Mouse (Mus musculus) thymus, postnatal 4 days (tissue): ENCODE results near the gene Sbno2.

Experiments
- DNase-seq: peaks from one replicate; pipeline ENCODE4 v3.0.0; 2021

Sbno2 gene

GRCm38 (mm10) chr10:80087483-80087882 is 17.9 kb downstream of the Sbno2 start:
- DNase-seq = no peak

DNA sequence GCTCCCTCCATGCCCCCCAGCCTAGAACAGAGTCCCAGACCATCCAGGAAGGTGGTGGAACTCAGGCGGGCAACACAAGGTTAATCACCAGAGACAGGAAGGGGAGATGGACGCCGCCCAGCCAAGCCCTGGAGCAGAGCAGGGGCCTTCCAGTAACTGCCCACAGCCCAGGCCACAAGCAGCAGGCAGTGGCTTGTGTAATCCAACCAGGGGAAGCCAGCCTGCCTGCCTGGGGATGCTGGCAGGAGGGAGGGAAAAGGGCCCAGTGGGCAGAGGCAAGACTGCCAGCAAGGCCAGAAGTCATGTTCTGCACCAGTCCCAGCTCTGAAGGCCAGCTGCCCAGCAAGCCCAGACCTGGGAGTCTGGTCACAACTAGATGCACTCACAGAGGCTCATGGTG is 18.5 kb downstream of the Sbno2 start:
- DNase-seq = no peak

- DNase-seq = no peak
Observed at GRCm38 (mm10) chr10:80084817-80085487, 20.4 kb downstream of the Sbno2 start.

DNA sequence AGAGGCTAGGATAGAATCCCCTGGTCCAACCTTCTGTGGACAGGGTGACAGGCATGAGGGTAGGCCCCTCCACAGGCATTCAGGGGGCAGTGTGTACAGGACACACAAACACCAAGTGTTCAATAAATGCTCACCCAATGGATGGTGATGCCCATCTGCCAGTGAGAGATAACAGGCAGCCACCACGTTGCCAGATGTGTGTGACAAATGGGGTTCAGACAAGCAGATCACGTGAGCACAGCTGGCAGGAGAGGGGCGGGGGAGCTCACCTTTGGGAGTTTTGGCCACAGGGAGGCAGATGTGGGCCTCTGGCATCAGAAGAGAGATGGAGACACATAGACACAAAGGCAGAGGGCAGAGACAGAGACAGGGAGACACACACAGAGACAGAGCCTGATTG is 24.3 kb downstream of the Sbno2 start:
- DNase-seq = no peak

DNA sequence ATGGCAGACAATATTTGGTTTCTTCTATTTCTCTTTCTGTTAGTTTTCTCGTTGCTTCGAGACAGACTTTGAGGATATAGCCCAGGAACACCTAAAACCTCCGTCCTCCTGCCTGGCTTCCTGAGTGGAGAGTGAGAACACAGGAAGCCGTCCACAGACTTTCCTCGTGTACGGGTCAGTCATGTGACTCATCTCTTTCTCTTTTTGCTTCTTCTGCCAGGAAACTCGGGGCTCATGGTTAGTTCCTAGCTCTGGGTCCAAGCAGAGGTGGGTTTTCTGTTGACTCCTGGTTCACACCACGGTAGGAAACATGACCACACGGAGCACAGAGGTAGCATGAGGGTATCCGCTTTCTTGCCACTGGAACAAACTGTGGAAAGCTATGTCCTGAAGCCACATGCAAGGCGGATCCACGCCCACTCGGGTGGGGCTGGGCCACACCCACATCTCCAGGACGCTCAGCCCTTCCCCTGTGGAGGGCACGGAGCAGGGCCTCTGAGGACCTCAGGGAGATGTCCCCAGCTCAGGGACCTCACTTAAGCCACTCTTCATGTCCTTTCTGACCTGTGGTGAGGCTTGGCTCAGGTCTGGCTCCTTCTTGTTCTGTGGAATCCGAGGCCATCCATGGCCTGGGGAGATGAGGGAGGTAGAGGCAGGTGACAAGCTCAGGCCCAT is 24.8 kb downstream of the Sbno2 start:
- DNase-seq = no peak

- DNase-seq = no peak
Observed at GRCm38 (mm10) chr10:80078366-80078765, 27.0 kb downstream of the Sbno2 start.

DNA sequence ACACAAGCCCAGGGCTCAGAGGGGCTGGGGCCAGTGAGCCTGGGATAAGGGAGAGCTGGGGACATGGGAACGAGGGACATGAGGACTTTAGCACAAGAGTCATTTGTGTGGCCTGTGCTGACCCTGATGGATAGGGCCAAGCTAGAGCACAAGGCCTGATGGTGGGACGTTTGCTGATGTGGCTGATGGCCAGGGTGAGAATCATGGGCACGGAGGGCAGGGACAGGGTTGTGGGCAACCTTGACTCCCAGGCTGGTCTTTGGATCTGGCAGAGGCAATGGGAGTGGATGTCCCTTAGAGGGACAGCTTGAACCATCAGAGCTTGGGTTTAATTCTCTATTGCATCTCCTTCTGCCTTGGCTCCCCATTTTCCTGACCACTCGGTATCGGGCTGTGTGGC is 28.1 kb downstream of the Sbno2 start:
- DNase-seq = no peak

GRCm38 (mm10) chr10:80076386-80076785 is 29.0 kb downstream of the Sbno2 start:
- DNase-seq = no peak

DNA sequence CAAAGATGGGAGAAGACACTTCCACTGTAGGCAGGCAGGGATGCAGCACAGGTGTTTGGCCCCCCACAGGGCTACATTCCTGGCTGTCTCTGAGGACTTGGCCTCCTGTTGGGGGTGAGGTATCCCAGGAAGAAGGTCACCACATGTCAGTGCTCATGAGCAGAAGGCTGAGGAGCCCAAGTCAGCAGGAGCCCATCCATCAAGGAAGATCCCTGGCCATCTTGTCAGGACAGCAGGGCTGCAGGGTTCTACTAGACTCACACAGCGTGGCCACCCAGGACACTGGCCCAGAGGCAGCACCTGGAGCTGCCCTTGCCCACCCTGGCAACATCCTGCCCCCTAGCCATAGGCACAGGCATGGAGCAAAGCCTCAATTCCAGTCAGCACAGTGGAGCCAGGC is 29.4 kb downstream of the Sbno2 start:
- no peak for DNase-seq

GRCm38 (mm10) chr10:80074813-80075601 is 30.4 kb downstream of the Sbno2 start:
- peak; percentile 78 for DNase-seq

DNA sequence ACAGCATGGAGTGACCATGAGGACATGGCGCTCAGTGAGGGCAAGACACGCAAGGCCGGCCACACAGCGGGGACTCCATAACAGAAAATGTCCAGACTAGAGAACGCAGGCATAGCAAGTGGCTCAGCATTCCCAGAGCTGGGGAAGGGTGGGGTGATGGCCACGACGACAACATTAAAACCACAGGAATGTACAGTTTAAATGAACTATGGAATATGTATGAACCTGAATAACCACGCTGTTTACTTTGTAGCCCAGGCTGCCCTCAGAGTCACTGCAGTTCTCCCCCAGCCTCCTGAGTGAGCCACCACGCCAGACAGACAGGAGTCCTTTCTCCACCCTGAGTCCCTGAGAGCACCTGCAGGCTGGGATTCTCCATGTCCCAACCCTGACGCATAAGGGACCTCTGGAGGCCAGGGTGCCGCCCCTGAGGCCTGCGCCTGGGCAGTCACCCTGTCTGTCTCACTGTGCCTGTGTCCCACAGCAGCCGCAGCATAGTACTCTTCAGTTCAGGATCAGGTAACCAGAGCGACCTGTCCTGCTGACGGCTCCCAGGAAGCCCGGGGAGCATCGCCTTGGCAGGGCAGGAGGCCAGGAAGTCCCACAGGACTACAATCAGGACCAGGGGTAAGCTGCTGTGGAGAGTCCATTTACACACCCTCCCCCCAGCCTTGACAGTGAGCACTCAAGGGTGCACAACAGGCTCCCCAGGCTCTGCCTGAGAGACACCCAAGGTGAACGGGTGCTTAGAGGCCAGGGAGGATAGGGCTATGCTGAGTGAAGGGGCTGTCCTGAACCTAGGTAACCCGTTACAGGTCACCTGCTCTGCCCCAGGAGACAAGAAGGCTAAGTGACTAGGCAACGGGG is 32.5 kb downstream of the Sbno2 start:
- DNase-seq = no peak

GRCm38 (mm10) chr10:80071516-80071900 is 33.9 kb downstream of the Sbno2 start:
- no peak for DNase-seq

DNA sequence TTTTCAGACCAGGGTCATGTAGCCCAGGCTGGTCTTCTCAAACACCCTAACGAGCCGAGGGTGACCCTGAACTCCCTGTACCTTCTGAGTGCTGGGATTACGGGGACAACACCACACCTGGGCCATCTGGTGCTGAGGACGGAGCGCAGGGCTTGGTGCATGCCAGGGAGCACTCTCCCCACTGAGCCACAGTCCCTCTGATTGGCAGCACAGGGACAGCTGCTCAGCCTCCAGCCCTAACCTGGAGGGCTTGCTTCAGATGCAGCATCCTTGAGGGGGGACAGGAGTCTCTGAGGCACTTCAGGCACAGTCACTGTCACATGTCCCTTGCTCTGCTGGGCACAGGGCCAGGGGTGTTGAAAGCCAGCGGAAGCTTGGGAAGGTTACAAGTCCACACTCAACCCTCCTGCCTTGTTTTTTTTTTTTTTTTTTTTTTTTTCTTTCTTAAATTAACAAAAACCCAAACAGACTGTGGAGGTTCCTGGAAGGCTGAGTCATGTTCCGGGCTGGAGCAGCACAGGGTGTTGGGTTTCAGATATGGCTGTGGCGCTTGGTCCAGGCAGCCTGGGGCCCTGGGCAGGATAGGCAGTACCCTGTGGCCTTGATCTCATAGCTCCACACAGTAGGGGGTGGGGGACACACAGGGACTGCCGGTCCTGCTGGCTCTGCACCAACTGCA is 34.4 kb downstream of the Sbno2 start:
- no peak for DNase-seq

DNA sequence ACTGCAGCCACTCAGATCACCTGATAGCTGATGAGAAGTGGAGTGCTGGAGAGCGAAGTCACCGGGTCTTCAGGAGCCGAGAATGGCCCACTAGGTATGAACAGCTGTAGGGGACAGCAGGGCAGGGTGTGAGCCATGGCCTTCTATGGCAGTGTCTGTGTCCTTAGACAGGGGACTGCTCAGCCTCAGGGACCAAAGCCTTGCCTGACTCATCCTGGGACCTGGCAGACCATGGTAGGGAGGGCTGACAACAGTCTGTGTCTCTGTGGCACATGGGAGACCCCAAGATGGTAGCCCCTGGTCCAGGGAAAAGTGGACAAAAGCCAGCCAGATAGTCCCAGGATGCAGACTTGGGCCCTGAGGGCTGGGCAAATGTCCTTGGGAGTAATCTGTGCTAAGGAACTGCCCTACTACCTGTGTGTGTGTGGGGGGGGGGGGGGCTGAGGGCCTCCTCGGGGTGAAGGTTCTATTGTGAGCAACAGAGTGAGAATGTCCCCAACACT is 35.4 kb downstream of the Sbno2 start:
- DNase-seq = no peak

- no peak for DNase-seq
Observed at GRCm38 (mm10) chr10:80069251-80069650, 36.1 kb downstream of the Sbno2 start.

DNA sequence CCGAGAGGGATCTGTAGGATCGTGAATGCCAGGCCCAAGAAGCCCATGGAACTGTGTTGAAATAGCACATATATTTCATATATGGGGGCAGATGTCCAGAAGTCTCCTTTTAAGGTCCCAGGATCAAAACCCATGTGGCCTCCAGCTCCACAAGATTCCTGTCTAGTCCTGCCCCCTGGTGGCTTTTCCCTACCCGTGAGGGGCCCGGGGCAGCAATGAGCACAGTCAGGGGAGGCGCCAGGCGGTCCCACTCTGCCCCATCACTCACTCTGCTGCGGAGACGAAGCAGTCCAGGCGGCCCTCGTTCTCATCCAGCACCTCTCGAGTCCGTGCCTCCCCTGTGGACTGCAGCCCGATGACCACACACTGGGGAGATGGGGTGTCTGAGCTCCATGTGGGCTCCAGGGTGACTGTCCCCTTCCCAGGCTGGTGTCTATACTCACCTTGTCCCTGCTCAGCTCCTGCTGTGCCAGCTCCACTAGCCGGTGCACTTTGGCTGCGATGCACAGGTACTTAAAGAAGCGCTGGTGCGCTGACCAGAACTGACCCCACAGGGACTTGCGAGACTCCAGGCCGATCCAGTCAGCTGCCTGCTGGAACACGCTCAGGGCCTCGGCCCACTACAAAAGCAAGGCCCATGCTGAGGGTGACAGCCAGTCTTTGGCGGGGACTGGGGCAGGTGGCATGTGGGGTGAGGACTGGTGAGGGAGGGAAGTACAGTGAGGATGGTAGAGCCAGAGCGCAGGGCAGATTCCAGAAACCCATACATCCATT is 41.3 kb downstream of the Sbno2 start:
- peak; percentile 68 for DNase-seq

DNA sequence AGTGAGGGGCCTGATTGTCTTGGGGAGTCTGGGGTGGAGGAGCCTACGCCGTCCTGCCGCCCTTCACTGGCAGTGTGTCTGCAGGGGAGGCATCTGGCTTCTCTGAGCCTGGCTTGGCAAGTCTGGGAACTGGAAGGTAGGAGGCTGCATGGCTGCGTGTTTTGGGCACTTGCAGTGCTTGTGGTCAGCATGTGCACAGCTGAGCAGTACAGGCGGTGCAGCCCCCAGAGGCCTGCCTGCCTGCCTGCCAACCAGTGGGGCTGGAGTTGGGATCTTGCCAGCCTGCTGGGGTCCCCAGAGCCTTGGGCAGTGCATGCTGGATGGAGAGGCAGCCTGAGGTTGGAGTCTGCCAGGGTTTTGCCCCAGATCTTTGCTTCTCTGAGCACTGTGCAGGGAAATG is 42.3 kb downstream of the Sbno2 start:
- DNase-seq = no peak

GRCm38 (mm10) chr10:80057683-80058326 is 47.6 kb downstream of the Sbno2 start:
- no peak for DNase-seq

DNA sequence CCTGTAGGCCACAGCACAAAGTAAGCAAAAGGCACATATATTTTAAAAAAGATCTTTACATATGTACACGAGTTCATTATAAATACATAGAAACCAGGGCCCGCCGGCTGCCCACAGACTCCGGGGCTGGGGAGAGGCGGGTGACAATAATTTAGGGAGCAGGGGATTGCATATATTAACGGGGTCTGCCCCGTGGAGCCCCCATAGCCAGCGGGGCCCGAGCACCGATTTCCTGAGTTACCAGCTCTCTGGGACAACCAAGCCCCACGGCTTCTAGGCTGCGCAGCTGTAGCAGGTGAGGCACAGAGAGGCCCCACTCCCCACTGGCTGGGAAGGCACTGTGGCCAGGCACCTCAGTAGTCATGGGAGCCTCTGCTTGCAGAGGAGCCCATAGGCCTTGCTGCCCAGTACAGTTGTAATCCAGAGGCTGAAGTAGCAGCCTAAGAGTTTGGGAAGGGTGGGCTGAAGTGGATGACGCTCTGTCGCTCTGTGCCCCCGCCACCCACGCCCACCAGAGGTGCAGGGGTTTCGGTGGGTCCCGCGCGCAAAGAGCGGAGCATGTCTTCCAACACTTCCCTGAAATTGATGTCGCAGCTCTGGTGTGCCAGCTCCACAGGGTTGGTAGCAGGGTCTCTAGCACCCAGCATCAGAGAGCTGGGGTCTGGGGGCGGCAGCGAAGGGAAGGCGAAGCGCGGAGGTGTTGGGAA is 48.2 kb downstream of the Sbno2 start:
- DNase-seq = no peak

- no peak for DNase-seq
Observed at GRCm38 (mm10) chr10:80056506-80056905, 48.9 kb downstream of the Sbno2 start.
